Mouse (Mus musculus) limb, embryonic 11.5 days (tissue): ENCODE measurements around the gene Usp43. TPM values are rescaled to one million over a fixed set of nuclear protein-coding genes. Genes with fewer than 3 reads are reported as not detected.
A peak's percentile ranks its signal among the peaks of the same experiment; 100 is the strongest.

Source experiments
- ATAC-seq: fragments of 200-750 bp; cut with Nextera tagmentation; 2 replicates; pipeline ENCODE4 v1.8.0; 2017; ENCODE audit warnings: low read depth; ENCODE audit not compliant: insufficient number of reproducible peaks, low FRiP score, low TSS enrichment
- DNase-seq: peaks from one replicate; pipeline ENCODE4 v3.0.0-alpha.2; 2015; ENCODE audit warnings: low spot score
- H3K27ac ChIP-seq: fragments of 300-500 bp; sonication (generic); replicated peaks from 2 replicates; pipeline ENCODE4 v1.5.1; 2014; ENCODE audit warnings: low read depth, mild to moderate bottlenecking, low read length
- H3K27me3 ChIP-seq: fragments of 300-500 bp; sonication (generic); 2 replicates; pipeline ENCODE4 v1.6.1; 2014; ENCODE audit warnings: mild to moderate bottlenecking, low read length, mixed read lengths; ENCODE audit not compliant: control insufficient read depth, insufficient read depth
- H3K36me3 ChIP-seq: fragments of 300-500 bp; sonication (generic); 2 replicates; pipeline ENCODE4 v1.6.1; 2014; ENCODE audit warnings: mild to moderate bottlenecking, low read length, moderate library complexity, mixed read lengths; ENCODE audit not compliant: control insufficient read depth, insufficient read depth
- H3K4me1 ChIP-seq: fragments of 300-500 bp; sonication (generic); 2 replicates; pipeline ENCODE4 v1.6.1; 2014; ENCODE audit warnings: low read length, mixed read lengths; ENCODE audit not compliant: control insufficient read depth, insufficient read depth
- H3K4me2 ChIP-seq: fragments of 300-500 bp; sonication (generic); 2 replicates; pipeline ENCODE4 v1.6.1; 2014; ENCODE audit warnings: low read depth, mild to moderate bottlenecking, moderate library complexity; ENCODE audit not compliant: severe bottlenecking
- H3K4me3 ChIP-seq: fragments of 300-500 bp; sonication (generic); 2 replicates; pipeline ENCODE4 v1.5.1; 2014; ENCODE audit warnings: low read depth, low read length
- H3K9ac ChIP-seq: fragments of 300-500 bp; sonication (generic); 2 replicates; pipeline ENCODE4 v1.6.1; 2014; ENCODE audit warnings: mild to moderate bottlenecking, low read length
- H3K9me3 ChIP-seq: fragments of 300-500 bp; sonication (generic); 2 replicates; pipeline ENCODE4 v1.6.1; 2016; ENCODE audit warnings: low read length; ENCODE audit not compliant: control insufficient read depth
- WGBS: fragments of 180-500 bp; shearing (Covaris S2); extraction: QIAGEN DNeasy Blood & Tissue Kit; methylation state at CpG from one replicate; pipeline ENCODE4 v1.1.7; 2014; 5-methylcytosine and 5-hydroxymethylcytosine counted together
- polyA plus RNA-seq: library from polyadenylated mRNA; unstranded; fragments of >200 nt; fragmentation: Nextera tagmentation; extraction: Ambion mirVana; gene quantifications from 2 replicates; pipeline ENCODE4 v1.2.1, GENCODE M21; 2014

Usp43 gene
- polyA plus RNA-seq, 1 experiment from 2014 or later: 0.72 TPM

DNA sequence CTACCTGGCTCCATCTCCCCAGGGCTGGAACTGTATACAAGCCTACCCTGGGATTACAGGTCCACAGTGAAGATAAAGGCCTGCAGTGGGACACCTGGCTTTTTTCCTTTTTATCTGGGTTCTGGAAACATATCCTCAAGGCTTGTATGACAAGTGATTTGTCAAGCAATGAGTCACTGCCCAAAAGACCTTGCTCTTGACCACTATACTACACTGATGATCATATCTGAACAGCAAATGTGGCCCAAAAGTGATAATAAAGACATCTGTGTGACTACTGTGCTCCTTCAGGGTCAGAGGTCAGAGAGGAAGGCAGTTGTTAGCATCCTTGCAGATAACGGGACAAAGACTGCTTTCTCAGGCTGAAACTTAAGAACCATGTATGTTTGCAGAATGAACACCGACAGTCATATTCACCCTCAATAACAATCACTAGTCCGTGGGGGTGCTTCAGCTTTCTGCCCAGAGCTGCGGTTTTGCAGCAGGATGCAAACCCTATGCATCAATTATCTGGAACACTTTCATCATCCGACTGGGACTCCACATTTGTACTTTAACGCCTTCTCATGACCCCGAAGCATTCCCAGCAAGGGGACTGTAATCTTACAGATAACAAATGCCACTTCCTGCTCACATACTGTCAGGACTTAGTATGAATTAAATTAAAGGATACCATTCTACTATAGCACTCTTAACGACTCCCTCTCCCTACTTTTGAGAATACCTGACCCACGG is 1.6 kb downstream of the Usp43 start:
- H3K9me3 ChIP-seq: no peaks in the 10 kb centered on the region
- H3K27ac ChIP-seq: no peak overlapping the region
- no peak overlapping the region for H3K4me3 ChIP-seq
- H3K9ac ChIP-seq: no peak overlapping the region
- 50% methylated on average over 9 of the region's 9 CpGs for WGBS
- H3K27me3 ChIP-seq: peaks cover 21% of the 10 kb centered on the region
- H3K36me3 ChIP-seq: no peaks in the 10 kb centered on the region
- no peak overlapping the region for H3K4me2 ChIP-seq
- ATAC-seq (no peak), DNase-seq (no peak)
- 0 out of 2 replicates have a peak, but pooled peaks cover 3% of the 10 kb centered on the region for H3K4me1 ChIP-seq

DNA sequence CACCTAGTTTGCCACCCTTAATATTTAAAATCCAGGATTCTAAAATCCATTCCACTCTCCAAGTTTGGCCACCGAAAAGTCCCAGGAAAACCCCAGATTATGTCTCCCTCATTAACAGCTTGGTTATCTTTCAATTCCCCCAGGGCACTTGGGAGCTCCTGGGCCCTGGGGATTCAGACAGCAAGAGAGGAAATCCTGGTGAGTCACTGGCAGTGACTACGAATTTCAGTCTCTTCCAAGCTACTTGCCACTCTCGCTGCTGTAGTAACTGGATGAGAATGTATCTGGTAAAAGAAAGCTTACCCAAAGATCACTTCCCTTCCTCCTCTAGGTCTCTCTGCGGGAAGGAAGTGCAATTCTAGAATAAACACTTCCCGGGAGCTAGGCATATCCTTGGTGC is 2.4 kb downstream of the Usp43 start:
- Histone ChIP-seq H3K27me3 (peaks cover 21% of the 10 kb centered on the region), H3K4me2 (no peak overlapping the region), H3K36me3 (no peaks in the 10 kb centered on the region), H3K4me3 (no peak overlapping the region), H3K9ac (no peak overlapping the region), H3K27ac (no peak overlapping the region), H3K4me1 (0 out of 2 replicates have a peak, but pooled peaks cover 3% of the 10 kb centered on the region), H3K9me3 (no peaks in the 10 kb centered on the region)
- WGBS: 73% methylated on average over 5 of the region's 5 CpGs
- no peak for DNase-seq
- ATAC-seq: no peak

DNA sequence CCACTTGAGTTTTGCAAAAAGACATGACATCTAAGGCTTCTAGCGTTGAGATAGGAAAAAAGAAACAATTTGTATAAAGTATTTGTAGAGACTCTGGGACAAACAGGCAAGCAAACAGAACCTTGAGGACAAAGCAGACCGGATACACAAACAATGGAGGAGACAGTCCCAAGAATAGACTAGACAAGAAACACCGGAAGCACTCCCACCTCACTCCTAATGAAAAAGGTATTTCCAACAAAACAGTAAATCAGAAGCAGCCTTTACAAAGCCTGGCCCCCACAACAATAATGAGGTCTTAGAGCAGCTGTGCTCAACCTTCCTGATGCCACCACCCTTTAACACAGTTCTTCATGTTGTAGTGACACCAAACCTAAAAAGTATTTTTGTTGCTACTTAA is 4.8 kb downstream of the Usp43 start:
- Histone ChIP-seq H3K9me3 (no peaks in the 10 kb centered on the region), H3K27ac (no peak overlapping the region), H3K4me3 (no peak overlapping the region), H3K9ac (no peak overlapping the region), H3K4me2 (no peak overlapping the region), H3K27me3 (peaks cover 21% of the 10 kb centered on the region), H3K4me1 (no peaks in the 10 kb centered on the region), H3K36me3 (no peaks in the 10 kb centered on the region)
- WGBS: 84% methylated on average over 3 of the region's 3 CpGs
- no peak for DNase-seq
- ATAC-seq: no peak

DNA sequence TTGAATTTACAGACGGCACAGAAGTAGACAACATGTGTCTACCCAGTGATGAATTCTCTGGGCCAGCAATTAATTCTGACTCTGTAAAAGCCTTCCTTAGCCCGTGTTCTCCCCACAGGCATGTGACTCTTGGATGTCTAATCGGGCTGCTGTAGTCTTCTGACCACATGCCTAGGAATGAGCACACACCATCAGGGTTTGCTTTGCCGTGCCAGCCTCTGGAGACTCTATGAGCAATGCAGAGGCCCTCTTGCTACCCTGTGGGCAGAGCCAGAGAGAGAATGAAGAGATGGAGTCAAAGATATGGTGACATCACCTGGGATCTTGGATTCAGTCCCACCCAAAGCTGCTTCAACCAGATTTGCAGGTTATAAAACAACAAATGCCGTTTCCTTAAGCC is 10.9 kb downstream of the Usp43 start:
- DNase-seq: no peak

DNA sequence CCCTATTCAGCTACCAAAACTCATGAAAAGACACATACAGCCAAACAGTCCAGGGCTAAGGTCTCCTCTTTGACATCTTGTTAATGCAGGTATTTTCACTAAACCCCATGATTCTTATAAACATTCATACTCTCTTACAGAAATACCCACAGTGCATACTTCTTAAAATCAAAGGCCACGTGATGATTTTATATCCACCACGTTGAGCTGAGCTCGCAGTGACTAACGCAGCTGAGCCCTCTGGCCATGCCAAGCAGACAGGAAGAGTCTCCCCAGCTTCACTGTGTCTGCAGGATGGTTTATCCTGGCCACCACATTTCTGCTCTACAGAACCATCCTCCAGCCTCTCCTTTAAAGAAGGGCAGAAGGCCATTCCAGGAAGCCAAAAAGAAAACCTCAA is 18.2 kb downstream of the Usp43 start:
- no peaks in the 10 kb centered on the region for H3K9me3 ChIP-seq
- ATAC-seq (no peak), DNase-seq (no peak)
- WGBS: 89% methylated on average over 4 of the region's 4 CpGs
- H3K9ac ChIP-seq: no peak overlapping the region
- H3K4me3 ChIP-seq: no peak overlapping the region
- H3K27me3 ChIP-seq: no peaks in the 10 kb centered on the region
- no peaks in the 10 kb centered on the region for H3K4me1 ChIP-seq
- H3K27ac ChIP-seq: no peak overlapping the region
- H3K36me3 ChIP-seq: no peaks in the 10 kb centered on the region
- no peak overlapping the region for H3K4me2 ChIP-seq

More for the DNA sequence above, 10.9 kb downstream of the Usp43 start:
- H3K27me3 ChIP-seq: no peaks in the 10 kb centered on the region
- H3K36me3 ChIP-seq: no peaks in the 10 kb centered on the region
- WGBS: 85% methylated on average over 5 of the region's 5 CpGs
- no peak overlapping the region for H3K4me2 ChIP-seq
- no peak overlapping the region for H3K4me3 ChIP-seq
- no peaks in the 10 kb centered on the region for H3K9me3 ChIP-seq
- no peak overlapping the region for H3K9ac ChIP-seq
- no peak for ATAC-seq
- H3K4me1 ChIP-seq: no peaks in the 10 kb centered on the region
- H3K27ac ChIP-seq: no peak overlapping the region

DNA sequence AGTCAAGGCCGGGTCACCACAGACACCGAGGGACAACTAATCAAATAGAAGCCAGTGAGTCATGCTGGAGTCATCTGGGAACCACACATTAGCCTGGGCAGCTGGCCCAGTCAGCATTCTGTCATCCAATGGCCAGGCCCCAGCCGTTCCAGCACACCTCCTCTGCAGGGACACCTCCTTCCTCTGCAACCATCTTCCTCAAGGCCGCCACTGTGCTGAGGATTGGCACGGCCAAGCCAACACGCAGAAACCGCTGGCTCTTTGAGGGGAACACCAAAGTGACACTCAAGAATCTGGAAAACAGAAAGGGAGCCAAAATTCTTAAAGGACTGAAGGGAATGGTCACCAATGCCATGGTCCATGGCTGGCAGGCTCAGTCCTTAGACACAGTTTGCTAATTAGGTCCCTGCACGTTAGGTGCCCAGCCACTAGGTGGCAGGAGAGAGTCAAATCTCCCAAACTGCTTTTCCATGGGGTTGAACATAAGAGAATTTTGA is 24.8 kb downstream of the Usp43 start:
- no peak overlapping the region for H3K4me3 ChIP-seq
- ATAC-seq (no peak), DNase-seq (peak; percentile 78)
- H3K27me3 ChIP-seq: no peaks in the 10 kb centered on the region
- H3K9me3 ChIP-seq: no peaks in the 10 kb centered on the region
- no peak overlapping the region for H3K4me2 ChIP-seq
- no peaks in the 10 kb centered on the region for H3K4me1 ChIP-seq
- no peaks in the 10 kb centered on the region for H3K36me3 ChIP-seq
- H3K9ac ChIP-seq: no peak overlapping the region
- H3K27ac ChIP-seq: no peak overlapping the region
- 66% methylated on average over 8 of the region's 8 CpGs for WGBS

DNA sequence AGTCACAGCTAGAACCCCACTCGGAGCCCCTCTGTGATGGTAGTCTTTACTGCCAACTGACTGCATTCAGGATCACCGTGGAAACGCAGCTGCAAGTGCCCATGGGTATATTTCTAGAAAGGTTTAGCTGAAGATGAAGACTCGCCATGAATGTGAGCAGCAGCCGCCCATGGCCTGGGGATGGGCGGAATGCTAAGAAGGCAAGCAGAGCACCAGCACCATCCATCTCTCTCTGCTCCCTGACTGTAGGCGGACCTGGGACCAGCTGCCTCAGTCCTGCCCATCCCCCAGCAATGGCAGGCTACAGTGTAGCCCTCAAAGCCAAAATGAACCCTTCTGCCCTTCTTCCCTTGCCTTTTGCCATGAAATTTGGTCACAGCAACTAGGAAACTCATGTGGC is 26.3 kb downstream of the Usp43 start:
- ATAC-seq: no peak
- no peak overlapping the region for H3K27ac ChIP-seq
- H3K27me3 ChIP-seq: no peaks in the 10 kb centered on the region
- H3K4me2 ChIP-seq: no peak overlapping the region
- no peaks in the 10 kb centered on the region for H3K36me3 ChIP-seq
- 80% methylated on average over 7 of the region's 7 CpGs for WGBS
- no peaks in the 10 kb centered on the region for H3K4me1 ChIP-seq
- DNase-seq: no peak
- no peaks in the 10 kb centered on the region for H3K9me3 ChIP-seq
- H3K4me3 ChIP-seq: no peak overlapping the region
- H3K9ac ChIP-seq: no peak overlapping the region

DNA sequence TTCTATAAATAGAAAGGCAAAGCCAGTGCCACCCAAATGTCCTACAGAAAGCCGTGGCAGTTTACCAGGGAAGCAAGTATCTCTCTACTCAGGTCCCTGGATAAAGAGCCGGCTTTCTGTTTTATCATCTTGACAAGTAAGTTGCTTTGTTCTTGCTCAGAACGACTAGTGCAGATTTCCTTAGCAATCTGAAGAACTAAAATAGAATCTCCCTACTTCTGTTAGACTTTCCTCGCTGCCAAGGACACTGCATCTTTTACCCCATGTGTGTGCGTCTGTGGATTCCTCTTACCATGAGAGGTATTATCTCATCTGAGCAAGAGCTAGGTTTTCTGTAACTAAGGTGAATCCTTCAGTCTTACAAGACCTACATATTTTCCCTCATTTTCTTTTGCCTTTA is 33.4 kb downstream of the Usp43 start:
- H3K27ac ChIP-seq: no peak overlapping the region
- no peak overlapping the region for H3K4me3 ChIP-seq
- no peak overlapping the region for H3K9ac ChIP-seq
- DNase-seq: no peak
- H3K27me3 ChIP-seq: no peaks in the 10 kb centered on the region
- no peaks in the 10 kb centered on the region for H3K4me1 ChIP-seq
- WGBS: 82% methylated on average over 5 of the region's 5 CpGs
- no peaks in the 10 kb centered on the region for H3K36me3 ChIP-seq
- H3K9me3 ChIP-seq: no peaks in the 10 kb centered on the region
- H3K4me2 ChIP-seq: no peak overlapping the region
- no peak for ATAC-seq

DNA sequence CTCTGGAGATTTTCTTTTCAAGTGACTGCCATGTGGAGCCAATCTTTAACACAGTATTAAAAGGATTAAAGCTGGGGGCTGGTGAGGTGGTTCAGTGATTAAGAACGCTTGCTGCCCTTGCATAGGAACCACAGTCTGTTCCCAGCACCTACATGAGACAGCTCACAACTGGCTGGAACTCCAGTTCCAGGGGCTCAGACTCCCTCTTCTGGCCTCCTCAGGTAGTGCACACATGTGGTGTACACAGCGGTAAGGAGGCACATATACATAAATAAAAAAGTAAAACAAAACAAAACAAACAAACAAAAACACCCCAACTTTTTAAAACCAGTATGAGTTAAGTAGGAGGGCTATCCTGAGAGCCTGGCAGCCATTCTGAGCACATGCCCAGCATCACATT is 36.0 kb downstream of the Usp43 start:
- ATAC-seq: no peak
- no peaks in the 10 kb centered on the region for H3K36me3 ChIP-seq
- WGBS: 98% methylated on average over 2 of the region's 2 CpGs

More for the DNA sequence above, 36.0 kb downstream of the Usp43 start:
- no peak overlapping the region for H3K27ac ChIP-seq
- no peaks in the 10 kb centered on the region for H3K9me3 ChIP-seq
- no peak overlapping the region for H3K4me2 ChIP-seq
- no peak overlapping the region for H3K4me3 ChIP-seq
- no peak for DNase-seq
- no peaks in the 10 kb centered on the region for H3K27me3 ChIP-seq
- H3K4me1 ChIP-seq: no peaks in the 10 kb centered on the region
- no peak overlapping the region for H3K9ac ChIP-seq
